ENCODE assay signal across 12 mouse cellular contexts in the genomic region with DNA sequence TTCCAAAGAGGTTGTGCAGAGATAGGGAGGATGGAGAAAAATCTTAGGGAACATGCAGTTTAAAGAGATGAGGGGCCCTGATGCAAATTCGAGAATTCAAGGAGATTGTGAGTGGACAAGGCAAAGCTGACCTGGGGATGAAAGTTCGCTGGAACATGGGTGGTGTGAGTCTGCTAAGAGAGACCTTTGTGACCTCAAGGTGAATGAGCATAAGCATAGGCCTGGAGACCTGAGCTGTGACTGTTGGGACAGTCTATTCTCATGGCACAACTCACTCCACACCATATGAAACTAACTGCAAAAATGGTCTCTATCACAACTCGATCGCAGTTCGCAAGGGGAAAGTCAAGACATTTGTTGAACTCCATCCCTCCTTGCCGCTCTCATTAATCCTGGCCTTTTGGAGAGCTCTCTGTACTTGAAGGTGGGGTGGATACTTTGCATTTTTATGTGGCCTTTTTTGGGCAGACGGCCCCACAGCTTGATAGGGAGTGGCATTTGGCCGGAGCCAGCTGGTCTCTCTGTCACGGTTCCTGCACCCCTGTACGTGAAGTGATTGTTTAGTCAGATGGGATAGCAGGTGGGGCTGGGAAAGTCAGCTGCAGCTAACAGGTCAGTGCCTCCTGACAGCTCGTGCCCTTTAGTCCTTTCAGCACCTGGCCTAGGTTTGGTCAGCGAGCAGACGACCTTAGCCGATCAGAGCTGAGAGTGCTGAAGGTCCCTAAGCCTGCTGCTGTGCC.
DNase-seq lines count a peak whose midpoint lies in the region; ATAC-seq lines count a peak whose summit lies in the region.
"Had no signal": no experiment of that assay in that cellular context is flagged by ENCODE, and none has a peak within 500 bp of the region (broad histone marks: within the 10 kb centered on the region; RNA-seq: fewer than 3 reads in every experiment).

No protein-coding gene starts in this region.

- H3K4me3 ChIP-seq in lung, embryonic 16.5 days (ENCODE audit: low read length), result no peak overlapping the region
- no peak overlapping the region for H3K4me3 ChIP-seq in hindbrain, embryonic 15.5 days
- H3K4me3 ChIP-seq in liver, embryonic 16.5 days (ENCODE audit: low read depth, low read length), result no peak overlapping the region
- H3K4me3 ChIP-seq: embryonic facial prominence, embryonic 13.5 days; heart, adult 2 months; neural tube, embryonic 12.5 days had no signal

- H3K4me2 ChIP-seq in lung, embryonic 16.5 days (ENCODE audit: low read depth, low read length), result no peak overlapping the region
- H3K4me2 ChIP-seq in hindbrain, embryonic 15.5 days, result no peak overlapping the region
- H3K4me2 ChIP-seq in liver, embryonic 16.5 days (ENCODE audit: low read depth, low read length), result no peak overlapping the region
- H3K4me2 ChIP-seq: embryonic facial prominence, embryonic 13.5 days; neural tube, embryonic 12.5 days had no signal

- H3K9me3 ChIP-seq in lung, embryonic 16.5 days (ENCODE audit: control insufficient read depth, low read length), result no peaks in the 10 kb centered on the region
- no peaks in the 10 kb centered on the region for H3K9me3 ChIP-seq in hindbrain, embryonic 15.5 days
- H3K9me3 ChIP-seq in liver, embryonic 16.5 days (replicated peaks; ENCODE audit: control insufficient read depth, low read length), result no peaks in the 10 kb centered on the region
- H3K9me3 ChIP-seq: embryonic facial prominence, embryonic 13.5 days; G1E; neural tube, embryonic 12.5 days had no signal

- WGBS in lung, embryonic 16.5 days, result 51% methylated on average over 14 of the region's 14 CpGs
- 64% methylated on average over 14 of the region's 14 CpGs for WGBS in hindbrain, embryonic 15.5 days
- 76% methylated on average over 14 of the region's 14 CpGs for WGBS in liver, embryonic 16.5 days (ENCODE audit: insufficient replicate concordance)

- H3K9ac ChIP-seq in lung, embryonic 16.5 days (ENCODE audit: low read length), result no peak overlapping the region
- no peak overlapping the region for H3K9ac ChIP-seq in hindbrain, embryonic 15.5 days
- no peak overlapping the region for H3K9ac ChIP-seq in liver, embryonic 16.5 days (ENCODE audit: low read depth, low read length)
- H3K9ac ChIP-seq: embryonic facial prominence, embryonic 13.5 days; neural tube, embryonic 12.5 days had no signal

- peaks cover 9% of the 10 kb centered on the region; the same call in 1 of the 2 replicates for H3K4me1 ChIP-seq in lung, embryonic 16.5 days (replicated peaks; ENCODE audit: control insufficient read depth, insufficient read depth, low read length)
- peaks cover 28% of the 10 kb centered on the region for H3K4me1 ChIP-seq in hindbrain, embryonic 15.5 days (replicated peaks)
- H3K4me1 ChIP-seq in liver, embryonic 16.5 days (ENCODE audit: control insufficient read depth, low read depth, low read length), result no peaks in the 10 kb centered on the region; the same call in 1 of the 2 replicates

- peaks cover 5% of the 10 kb centered on the region; the same call in 1 of the 2 replicates for H3K36me3 ChIP-seq in lung, embryonic 16.5 days (ENCODE audit: control insufficient read depth, insufficient read depth, low read length)
- no peaks in the 10 kb centered on the region for H3K36me3 ChIP-seq in hindbrain, embryonic 15.5 days
- H3K36me3 ChIP-seq in liver, embryonic 16.5 days (ENCODE audit: control insufficient read depth, insufficient read depth), result no peaks in the 10 kb centered on the region

- no peak for DNase-seq in lung, postnatal 14 days
- peak; percentile 81 to 84 for DNase-seq in cerebellum, adult 18-20 months
- no peak for DNase-seq in adrenal gland, postnatal 25 days
- no peak for DNase-seq in thymus, adult 18-20 months
- DNase-seq: heart, adult 2 months had no signal

- H3K27ac ChIP-seq in lung, embryonic 16.5 days (ENCODE audit: low read length), result no peak overlapping the region
- H3K27ac ChIP-seq in hindbrain, embryonic 15.5 days (replicated peaks), result 0 out of 2 replicates have a peak overlapping the region, but pooled peaks have one; percentile 53
- 0 out of 2 replicates have a peak overlapping the region, but pooled peaks have one; percentile 31 for H3K27ac ChIP-seq in liver, embryonic 16.5 days (ENCODE audit: low read length)
- H3K27ac ChIP-seq: embryonic facial prominence, embryonic 13.5 days; heart, adult 2 months; neural tube, embryonic 12.5 days had no signal

- no peaks in the 10 kb centered on the region for H3K27me3 ChIP-seq in lung, embryonic 16.5 days (ENCODE audit: control insufficient read depth, insufficient read depth, low read depth, low read length)
- no peaks in the 10 kb centered on the region for H3K27me3 ChIP-seq in hindbrain, embryonic 15.5 days
- H3K27me3 ChIP-seq in liver, embryonic 16.5 days (ENCODE audit: control insufficient read depth, insufficient read depth, low read depth, low read length), result no peaks in the 10 kb centered on the region
- H3K27me3 ChIP-seq: embryonic facial prominence, embryonic 13.5 days; neural tube, embryonic 12.5 days had no signal

- peak; percentile 45; the same call in 1 of the 2 replicates for ATAC-seq in lung, embryonic 16.5 days (ENCODE audit: low read depth)
- peak; percentile 68 for ATAC-seq in hindbrain, embryonic 15.5 days (ENCODE audit: low FRiP score, low read depth)
- ATAC-seq in liver, embryonic 16.5 days (ENCODE audit: low read depth), result peak; percentile 80
- ATAC-seq in monocyte, adult 5-6 weeks (replicated peaks; ENCODE audit: insufficient number of reproducible peaks, low FRiP score, low TSS enrichment, poor library complexity, severe bottlenecking), result no peak

Comparison
In these comparisons a context has a peak if more than half of its experiments do, and no peak if none do; other contexts are left out.
1. DNase-seq: peak in cerebellum, adult 18-20 months (2 of 2); none in lung, postnatal 14 days (single experiment), adrenal gland, postnatal 25 days (single experiment) and thymus, adult 18-20 months (0 of 2).